Mouse (Mus musculus): Measurements from ENCODE around the gene Oas1c. TPM values are rescaled to one million over a fixed set of nuclear protein-coding genes. Genes with fewer than 3 reads are reported as not detected.

Oas1c gene
- polyA plus RNA-seq (2012; rRNA removed): 5.4 and 6.2 TPM in 2 replicates

GRCm38 (mm10) chr5:120811951-120812819, at the start of gene Oas1c:
Gene Oas1c (minus strand): TSS chr5:120812514.
- Histone ChIP-seq H3K27me3 (ENCODE audit: control insufficient read depth, insufficient read depth, low read length) (no peaks in the 10 kb centered on the region), H3K4me3 (ENCODE audit: extremely low read depth, insufficient read depth, insufficient read length) (peak within 1 kb of the TSS; percentile 90), H3K36me3 (ENCODE audit: control insufficient read depth, insufficient read depth, low read length) (peaks cover 5% of the 10 kb centered on the region), H3K4me1 (ENCODE audit: control insufficient read depth, insufficient read depth, insufficient read length) (peaks cover 7% of the 10 kb centered on the region; the same call in 1 of the 2 replicates), H3K27ac (ENCODE audit: insufficient read depth, low read length) (peak within 1 kb of the TSS; percentile 56)
- TF ChIP-seq CTCF (IDR thresholded peaks at IDR 0.05; ENCODE audit: extremely low read depth, insufficient read depth, insufficient read length, insufficient replicate concordance): no peak
- peak; percentile 51 for TF ChIP-seq POLR2A (IDR thresholded peaks at IDR 0.05; ENCODE audit: low read depth, low read length)
- WGBS: 3% methylated on average over 18 of the region's 18 CpGs
- peak; percentile 71 to 83 for DNase-seq (ENCODE audit: low read depth in 1 of 2, low spot score in 2 of 2)

GRCm38 (mm10) chr5:120861121-120861520, 48.8 kb upstream of the Oas1c start, which contains the start of gene Oas1h:
Gene Oas1h (plus strand): TSS chr5:120861421.
- no peaks in the 10 kb centered on the region for H3K4me1 ChIP-seq (ENCODE audit: control insufficient read depth, insufficient read depth, insufficient read length)
- no peak within 1 kb of the TSS for H3K27ac ChIP-seq (ENCODE audit: insufficient read depth, low read length)
- no peak for TF ChIP-seq CTCF (IDR thresholded peaks at IDR 0.05; ENCODE audit: extremely low read depth, insufficient read depth, insufficient read length, insufficient replicate concordance)
- TF ChIP-seq POLR2A (IDR thresholded peaks at IDR 0.05; ENCODE audit: low read depth, low read length): no peak
- DNase-seq (ENCODE audit: low read depth in 1 of 2, low spot score in 2 of 2): no peak
- H3K27me3 ChIP-seq (ENCODE audit: control insufficient read depth, insufficient read depth, low read length): no peaks in the 10 kb centered on the region
- no peak within 1 kb of the TSS for H3K4me3 ChIP-seq (ENCODE audit: extremely low read depth, insufficient read depth, insufficient read length)
- no peaks in the 10 kb centered on the region for H3K36me3 ChIP-seq (ENCODE audit: control insufficient read depth, insufficient read depth, low read length)
- WGBS: 63% methylated on average over 4 of the region's 4 CpGs

GRCm38 (mm10) chr5:120859241-120859640, 46.9 kb upstream of the Oas1c start:
- WGBS: 81% methylated on average over 2 of the region's 2 CpGs
- H3K27me3 ChIP-seq (ENCODE audit: control insufficient read depth, insufficient read depth, low read length): no peaks in the 10 kb centered on the region

GRCm38 (mm10) chr5:120849601-120850136, 37.4 kb upstream of the Oas1c start:
- no peaks in the 10 kb centered on the region for H3K36me3 ChIP-seq (ENCODE audit: control insufficient read depth, insufficient read depth, low read length)
- no peaks in the 10 kb centered on the region for H3K27me3 ChIP-seq (ENCODE audit: control insufficient read depth, insufficient read depth, low read length)
- H3K4me3 ChIP-seq (ENCODE audit: extremely low read depth, insufficient read depth, insufficient read length): no peak overlapping the region
- peak; percentile 7 to 33 for DNase-seq (ENCODE audit: low read depth in 1 of 2, low spot score in 2 of 2)
- TF ChIP-seq CTCF (IDR thresholded peaks at IDR 0.05; ENCODE audit: extremely low read depth, insufficient read depth, insufficient read length, insufficient replicate concordance) (peak; percentile 42; the same call in 1 of the 2 replicates), POLR2A (IDR thresholded peaks at IDR 0.05; ENCODE audit: low read depth, low read length) (no peak)
- H3K27ac ChIP-seq (ENCODE audit: insufficient read depth, low read length): no peak overlapping the region
- H3K4me1 ChIP-seq (ENCODE audit: control insufficient read depth, insufficient read depth, insufficient read length): no peaks in the 10 kb centered on the region
- WGBS: 52% methylated on average over 3 of the region's 3 CpGs

More at GRCm38 (mm10) chr5:120859241-120859640, 46.9 kb upstream of the Oas1c start:
- Histone ChIP-seq H3K36me3 (ENCODE audit: control insufficient read depth, insufficient read depth, low read length) (no peaks in the 10 kb centered on the region), H3K4me1 (ENCODE audit: control insufficient read depth, insufficient read depth, insufficient read length) (no peaks in the 10 kb centered on the region), H3K27ac (ENCODE audit: insufficient read depth, low read length) (no peak overlapping the region), H3K4me3 (ENCODE audit: extremely low read depth, insufficient read depth, insufficient read length) (no peak overlapping the region)
- no peak for DNase-seq (ENCODE audit: low read depth in 1 of 2, low spot score in 2 of 2)
- no peak for TF ChIP-seq CTCF (IDR thresholded peaks at IDR 0.05; ENCODE audit: extremely low read depth, insufficient read depth, insufficient read length, insufficient replicate concordance)
- TF ChIP-seq POLR2A (IDR thresholded peaks at IDR 0.05; ENCODE audit: low read depth, low read length): no peak

GRCm38 (mm10) chr5:120847067-120847466, 34.8 kb upstream of the Oas1c start, which contains the start of gene Oas1f:
Gene Oas1f (plus strand): TSS chr5:120847367.
- 57% methylated on average over 4 of the region's 4 CpGs for WGBS
- no peak for DNase-seq (ENCODE audit: low read depth in 1 of 2, low spot score in 2 of 2)
- H3K4me3 ChIP-seq (ENCODE audit: extremely low read depth, insufficient read depth, insufficient read length): no peak within 1 kb of the TSS
- H3K27ac ChIP-seq (ENCODE audit: insufficient read depth, low read length): no peak within 1 kb of the TSS
- no peaks in the 10 kb centered on the region for H3K27me3 ChIP-seq (ENCODE audit: control insufficient read depth, insufficient read depth, low read length)
- TF ChIP-seq CTCF (IDR thresholded peaks at IDR 0.05; ENCODE audit: extremely low read depth, insufficient read depth, insufficient read length, insufficient replicate concordance): no peak
- no peaks in the 10 kb centered on the region for H3K36me3 ChIP-seq (ENCODE audit: control insufficient read depth, insufficient read depth, low read length)
- no peaks in the 10 kb centered on the region for H3K4me1 ChIP-seq (ENCODE audit: control insufficient read depth, insufficient read depth, insufficient read length)

- TF ChIP-seq CTCF (IDR thresholded peaks at IDR 0.05; ENCODE audit: extremely low read depth, insufficient read depth, insufficient read length, insufficient replicate concordance) (no peak), POLR2A (IDR thresholded peaks at IDR 0.05; ENCODE audit: low read depth, low read length) (no peak)
- H3K36me3 ChIP-seq (ENCODE audit: control insufficient read depth, insufficient read depth, low read length): no peaks in the 10 kb centered on the region
- H3K4me3 ChIP-seq (ENCODE audit: extremely low read depth, insufficient read depth, insufficient read length): no peak overlapping the region
- WGBS: 48% methylated on average over 3 of the region's 3 CpGs
- DNase-seq (ENCODE audit: low read depth in 1 of 2, low spot score in 2 of 2): no peak
- no peak overlapping the region for H3K27ac ChIP-seq (ENCODE audit: insufficient read depth, low read length)
- no peaks in the 10 kb centered on the region for H3K27me3 ChIP-seq (ENCODE audit: control insufficient read depth, insufficient read depth, low read length)
- no peaks in the 10 kb centered on the region for H3K4me1 ChIP-seq (ENCODE audit: control insufficient read depth, insufficient read depth, insufficient read length)
Measured at GRCm38 (mm10) chr5:120844713-120845112, 32.4 kb upstream of the Oas1c start.
